Mouse (Mus musculus) intestine, postnatal 0 days (tissue): ENCODE measurements around the gene Wdr63. TPM values are rescaled to one million over a fixed set of nuclear protein-coding genes. Genes with fewer than 3 reads are reported as not detected.

Experiments
- ATAC-seq: fragments of 200-750 bp; cut with Nextera tagmentation; 2 replicates; pipeline ENCODE4 v1.8.0; 2017; ENCODE audit warnings: mild to moderate bottlenecking, moderate TSS enrichment, moderate library complexity
- H3K27ac ChIP-seq: fragments of 300-500 bp; sonication (generic); 2 replicates; pipeline ENCODE4 v1.5.1; 2014; ENCODE audit warnings: mild to moderate bottlenecking, low read depth, low read length, moderate library complexity
- H3K27me3 ChIP-seq: fragments of 300-500 bp; sonication (generic); replicated peaks from 2 replicates; pipeline ENCODE4 v1.6.1; 2014; ENCODE audit warnings: low read length, mixed read lengths; ENCODE audit not compliant: control insufficient read depth, insufficient read depth
- H3K36me3 ChIP-seq: fragments of 300-500 bp; sonication (generic); 2 replicates; pipeline ENCODE4 v1.6.1; 2014; ENCODE audit warnings: mild to moderate bottlenecking, moderate library complexity; ENCODE audit not compliant: control insufficient read depth, insufficient read depth
- H3K4me1 ChIP-seq: fragments of 300-500 bp; sonication (generic); replicated peaks from 2 replicates; pipeline ENCODE4 v1.6.1; 2014; ENCODE audit warnings: antibody characterized with exemption, low read length, mixed read lengths; ENCODE audit not compliant: control insufficient read depth, insufficient read depth
- H3K4me2 ChIP-seq: fragments of 300-500 bp; sonication (generic); replicated peaks from 2 replicates; pipeline ENCODE4 v1.6.1; 2014; ENCODE audit warnings: low read depth, mild to moderate bottlenecking, moderate library complexity
- H3K4me3 ChIP-seq: fragments of 300-500 bp; sonication (generic); 2 replicates; pipeline ENCODE4 v1.5.1; 2014; ENCODE audit warnings: low read depth, low read length
- H3K9ac ChIP-seq: fragments of 300-500 bp; sonication (generic); 2 replicates; pipeline ENCODE4 v1.6.1; 2014; ENCODE audit warnings: mild to moderate bottlenecking, low read depth, low read length
- H3K9me3 ChIP-seq: fragments of 300-500 bp; sonication (generic); 2 replicates; pipeline ENCODE4 v1.6.1; 2016; ENCODE audit warnings: mixed run types; ENCODE audit not compliant: control insufficient read depth
- CTCF ChIP-seq: sonication (generic); IDR thresholded peaks from 2 replicates; pipeline ENCODE4 v1.5.1; 2016; ENCODE audit warnings: low read depth, mild to moderate bottlenecking, control low read depth, antibody characterized with exemption, moderate library complexity
- WGBS: fragments of 180-500 bp; shearing (Covaris S2); extraction: QIAGEN DNeasy Blood & Tissue Kit; methylation state at CpG from one replicate; pipeline ENCODE4 v1.1.7; 2014; 5-methylcytosine and 5-hydroxymethylcytosine counted together
- polyA plus RNA-seq: library from polyadenylated mRNA; unstranded; fragments of >200 nt; fragmentation: Nextera tagmentation; extraction: Ambion mirVana; gene quantifications from 2 replicates; pipeline ENCODE4 v1.2.1, GENCODE M21; 2015

Gene Wdr63
- polyA plus RNA-seq, 1 experiment from 2014 or later = 1.0 TPM

- WGBS = 93% methylated on average over 12 of the region's 12 CpGs
- Histone ChIP-seq H3K36me3 (peaks cover 22% of the 10 kb centered on the region), H3K4me2 (no peak overlapping the region), H3K9ac (no peak overlapping the region), H3K27me3 (no peaks in the 10 kb centered on the region), H3K4me1 (no peaks in the 10 kb centered on the region), H3K27ac (no peak overlapping the region), H3K4me3 (no peak overlapping the region), H3K9me3 (no peaks in the 10 kb centered on the region)
- no peak for TF ChIP-seq CTCF
- ATAC-seq = no peak
Measured at GRCm38 (mm10) chr3:146014321-146014720, 93.6 kb downstream of the Wdr63 start.

GRCm38 (mm10) chr3:146013490-146013889 lies 94.4 kb downstream of the Wdr63 start:
- H3K9ac ChIP-seq = no peak overlapping the region
- H3K9me3 ChIP-seq = no peaks in the 10 kb centered on the region
- ATAC-seq = no peak

GRCm38 (mm10) chr3:146011544-146012218 lies 96.2 kb downstream of the Wdr63 start:
- no peak overlapping the region for H3K27ac ChIP-seq
- ATAC-seq = no peak
- 42% methylated on average over 8 of the region's 8 CpGs for WGBS

More at GRCm38 (mm10) chr3:146013490-146013889, 94.4 kb downstream of the Wdr63 start:
- 87% methylated on average over 7 of the region's 7 CpGs for WGBS
- Histone ChIP-seq H3K4me1 (no peaks in the 10 kb centered on the region), H3K4me3 (no peak overlapping the region), H3K36me3 (peaks cover 21% of the 10 kb centered on the region), H3K27me3 (no peaks in the 10 kb centered on the region), H3K27ac (no peak overlapping the region), H3K4me2 (no peak overlapping the region)
- no peak for TF ChIP-seq CTCF

GRCm38 (mm10) chr3:146010751-146011150 lies 97.2 kb downstream of the Wdr63 start:
- no peak overlapping the region for H3K4me2 ChIP-seq
- ATAC-seq = no peak
- TF ChIP-seq CTCF = no peak
- no peak overlapping the region for H3K9ac ChIP-seq
- H3K36me3 ChIP-seq = peaks cover 11% of the 10 kb centered on the region; the same call in 1 of the 2 replicates
- H3K4me1 ChIP-seq = no peaks in the 10 kb centered on the region
- H3K9me3 ChIP-seq = no peaks in the 10 kb centered on the region
- H3K27ac ChIP-seq = 0 out of 2 replicates have a peak overlapping the region, but pooled peaks have one; percentile 23
- H3K4me3 ChIP-seq = no peak overlapping the region
- H3K27me3 ChIP-seq = no peaks in the 10 kb centered on the region
- WGBS = 94% methylated on average over 4 of the region's 4 CpGs

More at GRCm38 (mm10) chr3:146011544-146012218, 96.2 kb downstream of the Wdr63 start:
- H3K4me3 ChIP-seq = no peak overlapping the region
- H3K9ac ChIP-seq = no peak overlapping the region
- no peaks in the 10 kb centered on the region for H3K4me1 ChIP-seq
- no peaks in the 10 kb centered on the region for H3K9me3 ChIP-seq
- H3K4me2 ChIP-seq = no peak overlapping the region
- H3K36me3 ChIP-seq = peaks cover 13% of the 10 kb centered on the region
- no peaks in the 10 kb centered on the region for H3K27me3 ChIP-seq
- peak; percentile 40; the same call in 1 of the 2 replicates for TF ChIP-seq CTCF

GRCm38 (mm10) chr3:146009859-146010645 lies 97.9 kb downstream of the Wdr63 start:
- Histone ChIP-seq H3K4me2 (no peak overlapping the region), H3K27ac (peak overlapping the region; percentile 23; the same call in 1 of the 2 replicates)
- WGBS = 54% methylated on average over 19 of the region's 20 CpGs

GRCm38 (mm10) chr3:146007872-146008271 lies 100.1 kb downstream of the Wdr63 start:
- peak overlapping the region; percentile 10; the same call in 1 of the 2 replicates for H3K4me2 ChIP-seq

More at GRCm38 (mm10) chr3:146009859-146010645, 97.9 kb downstream of the Wdr63 start:
- Histone ChIP-seq H3K4me3 (no peak overlapping the region), H3K36me3 (peaks cover 8% of the 10 kb centered on the region; the same call in 1 of the 2 replicates), H3K27me3 (no peaks in the 10 kb centered on the region), H3K4me1 (no peaks in the 10 kb centered on the region), H3K9me3 (no peaks in the 10 kb centered on the region), H3K9ac (no peak overlapping the region)
- no peak; the same call in 1 of the 2 replicates for ATAC-seq
- no peak for TF ChIP-seq CTCF

More at GRCm38 (mm10) chr3:146007872-146008271, 100.1 kb downstream of the Wdr63 start:
- H3K9ac ChIP-seq = no peak overlapping the region
- no peaks in the 10 kb centered on the region for H3K27me3 ChIP-seq
- H3K36me3 ChIP-seq = peaks cover 4% of the 10 kb centered on the region; the same call in 1 of the 2 replicates
- WGBS = 49% methylated on average over 6 of the region's 6 CpGs
- H3K27ac ChIP-seq = no peak overlapping the region
- H3K4me3 ChIP-seq = no peak overlapping the region
- no peaks in the 10 kb centered on the region for H3K4me1 ChIP-seq
- TF ChIP-seq CTCF = no peak
- ATAC-seq = peak; percentile 59; the same call in 1 of the 2 replicates
- H3K9me3 ChIP-seq = no peaks in the 10 kb centered on the region
